Mouse (Mus musculus) embryonic facial prominence, embryonic 11.5 days (tissue): ENCODE data around the gene Nbeal2. TPM values are rescaled to one million over a fixed set of nuclear protein-coding genes. Genes with fewer than 3 reads are reported as not detected.

Source experiments
- ATAC-seq: fragments of 200-750 bp; cut with Nextera tagmentation; replicated peaks from 2 replicates; pipeline ENCODE4 v1.8.0; 2017; ENCODE audit warnings: low read depth; ENCODE audit not compliant: insufficient number of reproducible peaks, low FRiP score, low TSS enrichment
- DNase-seq: peaks from one replicate; pipeline ENCODE4 v3.0.0-alpha.2; 2015; ENCODE audit warnings: low spot score
- H3K27ac ChIP-seq: fragments of 300-500 bp; sonication (generic); replicated peaks from 2 replicates; pipeline ENCODE4 v1.5.1; 2014; ENCODE audit warnings: mild to moderate bottlenecking, low read depth, low read length, control low read depth
- H3K27me3 ChIP-seq: fragments of 300-500 bp; sonication (generic); 2 replicates; pipeline ENCODE4 v1.6.1; 2014; ENCODE audit warnings: mild to moderate bottlenecking, low read length, moderate library complexity, mixed read lengths; ENCODE audit not compliant: control insufficient read depth, insufficient read depth
- H3K36me3 ChIP-seq: fragments of 300-500 bp; sonication (generic); replicated peaks from 2 replicates; pipeline ENCODE4 v1.6.1; 2014; ENCODE audit warnings: low read depth, mild to moderate bottlenecking, low read length, moderate library complexity, mixed read lengths; ENCODE audit not compliant: control insufficient read depth, insufficient read depth
- H3K4me1 ChIP-seq: fragments of 300-500 bp; sonication (generic); 2 replicates; pipeline ENCODE4 v1.6.1; 2014; ENCODE audit warnings: low read length, mixed read lengths; ENCODE audit not compliant: control insufficient read depth, insufficient read depth
- H3K4me2 ChIP-seq: fragments of 300-500 bp; sonication (generic); 2 replicates; pipeline ENCODE4 v1.6.1; 2014; ENCODE audit warnings: low read depth, mild to moderate bottlenecking, control low read depth, low read length, moderate library complexity
- H3K4me3 ChIP-seq: fragments of 300-500 bp; sonication (generic); 2 replicates; pipeline ENCODE4 v1.5.1; 2014; ENCODE audit warnings: low read depth, low read length, control low read depth
- H3K9ac ChIP-seq: fragments of 300-500 bp; sonication (generic); replicated peaks from 2 replicates; pipeline ENCODE4 v1.6.1; 2014; ENCODE audit warnings: mild to moderate bottlenecking, control low read depth, low read length
- H3K9me3 ChIP-seq: fragments of 300-500 bp; sonication (generic); replicated peaks from 2 replicates; pipeline ENCODE4 v1.6.1; 2016; ENCODE audit warnings: mild to moderate bottlenecking, low read length, inconsistent platforms, mixed read lengths; ENCODE audit not compliant: control insufficient read depth
- WGBS: fragments of 180-500 bp; shearing (Covaris S2); extraction: QIAGEN DNeasy Blood & Tissue Kit; methylation state at CpG from one replicate; pipeline ENCODE4 v1.1.7; 2014; 5-methylcytosine and 5-hydroxymethylcytosine counted together
- polyA plus RNA-seq: library from polyadenylated mRNA; unstranded; fragments of >200 nt; fragmentation: Nextera tagmentation; extraction: Ambion mirVana; gene quantifications from 2 replicates; pipeline ENCODE4 v1.2.1, GENCODE M21; 2014

Gene Nbeal2
- polyA plus RNA-seq, 1 experiment from 2014 or later, result 0.70 TPM

- H3K36me3 ChIP-seq, result no peaks in the 10 kb centered on the region
- H3K9me3 ChIP-seq, result no peaks in the 10 kb centered on the region
- 33% methylated on average over 13 of the region's 13 CpGs for WGBS
- peaks cover 2% of the 10 kb centered on the region; the same call in 1 of the 2 replicates for H3K4me1 ChIP-seq
- no peak overlapping the region for H3K9ac ChIP-seq
- DNase-seq (peak; percentile 33), ATAC-seq (no peak)
- H3K27me3 ChIP-seq, result peaks cover 16% of the 10 kb centered on the region
- H3K27ac ChIP-seq, result no peak overlapping the region
- no peak overlapping the region for H3K4me3 ChIP-seq
- no peak overlapping the region for H3K4me2 ChIP-seq
Measured at GRCm38 (mm10) chr9:110651931-110652722, 1.8 kb downstream of the Nbeal2 start.

DNA sequence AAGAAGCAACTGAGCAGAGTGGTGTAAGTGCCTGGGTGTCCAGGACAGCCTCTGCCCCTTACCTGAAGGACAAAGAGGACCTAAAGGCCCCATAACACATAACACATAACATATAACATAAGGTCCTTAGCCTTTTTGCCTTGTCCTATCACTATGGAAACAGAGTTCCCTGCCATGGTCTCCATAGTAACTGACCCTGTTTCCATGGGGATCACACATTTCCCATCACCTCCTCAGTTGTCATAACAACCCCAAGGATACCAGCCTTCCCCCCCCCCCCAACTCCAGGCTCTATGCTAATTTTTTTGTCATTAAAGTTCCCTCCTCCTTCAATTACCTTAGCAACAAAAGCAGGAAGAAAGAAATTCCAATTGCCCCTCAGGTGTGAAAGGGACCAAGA lies 4.2 kb downstream of the Nbeal2 start:
- ATAC-seq (no peak), DNase-seq (no peak)
- Histone ChIP-seq H3K4me2 (no peak overlapping the region), H3K27me3 (peaks cover 16% of the 10 kb centered on the region), H3K9me3 (no peaks in the 10 kb centered on the region), H3K9ac (no peak overlapping the region), H3K4me3 (no peak overlapping the region), H3K36me3 (no peaks in the 10 kb centered on the region), H3K27ac (no peak overlapping the region), H3K4me1 (no peaks in the 10 kb centered on the region; the same call in 1 of the 2 replicates)

DNA sequence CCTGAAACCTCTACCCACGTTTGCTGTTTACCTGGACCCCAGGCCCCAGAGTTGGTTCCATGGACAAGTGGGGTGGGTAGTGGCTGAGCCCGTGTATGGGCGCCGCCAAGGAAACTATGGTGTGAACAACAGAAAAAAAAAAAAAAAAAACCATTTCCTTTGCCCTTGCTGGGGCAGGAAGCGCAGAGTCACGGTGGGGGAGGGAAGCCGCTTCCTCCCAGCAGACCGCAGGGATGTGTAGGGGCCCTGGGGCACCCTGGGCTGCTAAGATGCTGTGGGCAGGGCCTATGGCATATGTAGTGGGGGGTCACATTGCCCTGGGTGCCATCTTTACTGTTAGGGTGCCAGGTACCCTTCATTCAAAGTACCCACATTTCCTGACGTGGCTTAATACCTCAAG lies 8.7 kb downstream of the Nbeal2 start:
- no peak overlapping the region for H3K4me2 ChIP-seq
- no peak overlapping the region for H3K4me3 ChIP-seq
- no peaks in the 10 kb centered on the region for H3K4me1 ChIP-seq
- no peaks in the 10 kb centered on the region for H3K9me3 ChIP-seq
- no peaks in the 10 kb centered on the region for H3K36me3 ChIP-seq
- DNase-seq, result no peak
- ATAC-seq, result no peak
- WGBS, result 70% methylated on average over 9 of the region's 9 CpGs
- no peaks in the 10 kb centered on the region for H3K27me3 ChIP-seq
- no peak overlapping the region for H3K27ac ChIP-seq
- H3K9ac ChIP-seq, result no peak overlapping the region

DNA sequence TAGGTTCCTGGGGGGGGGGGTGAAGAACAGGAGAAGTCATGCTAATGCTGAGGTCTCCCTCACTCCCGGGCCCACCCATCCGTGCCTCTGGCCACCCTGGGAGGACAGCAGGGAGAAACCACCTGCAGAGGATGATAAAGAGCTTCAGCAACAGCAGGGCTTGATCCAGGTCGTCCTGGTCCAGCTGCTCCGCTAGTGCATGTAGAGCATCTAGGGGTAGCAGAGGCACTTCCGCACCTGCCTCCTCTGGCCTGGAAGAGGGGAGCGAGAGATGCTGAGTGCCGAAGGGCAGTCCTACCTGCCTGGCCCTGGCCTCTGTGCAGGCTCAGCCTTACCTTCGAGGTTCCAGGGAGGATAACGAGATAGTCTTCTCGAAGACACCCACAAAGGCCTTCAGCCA lies 9.7 kb downstream of the Nbeal2 start:
- Histone ChIP-seq H3K9me3 (no peaks in the 10 kb centered on the region), H3K27me3 (no peaks in the 10 kb centered on the region), H3K9ac (no peak overlapping the region), H3K4me3 (no peak overlapping the region), H3K4me2 (no peak overlapping the region), H3K4me1 (no peaks in the 10 kb centered on the region), H3K36me3 (no peaks in the 10 kb centered on the region), H3K27ac (no peak overlapping the region)
- WGBS, result 84% methylated on average over 10 of the region's 10 CpGs
- DNase-seq (no peak), ATAC-seq (no peak)

- ATAC-seq (no peak), DNase-seq (no peak)
- 55% methylated on average over 9 of the region's 9 CpGs for WGBS
- H3K4me3 ChIP-seq, result no peak overlapping the region
- no peaks in the 10 kb centered on the region for H3K36me3 ChIP-seq
- H3K4me2 ChIP-seq, result no peak overlapping the region
- no peaks in the 10 kb centered on the region for H3K4me1 ChIP-seq
- no peaks in the 10 kb centered on the region for H3K27me3 ChIP-seq
- no peak overlapping the region for H3K27ac ChIP-seq
- no peaks in the 10 kb centered on the region for H3K9me3 ChIP-seq
- H3K9ac ChIP-seq, result no peak overlapping the region
Measured at GRCm38 (mm10) chr9:110643787-110644186, 10.2 kb downstream of the Nbeal2 start.

GRCm38 (mm10) chr9:110642812-110643524 lies 11.0 kb downstream of the Nbeal2 start:
- WGBS, result 43% methylated on average over 5 of the region's 5 CpGs
- no peak overlapping the region for H3K4me2 ChIP-seq
- no peaks in the 10 kb centered on the region for H3K9me3 ChIP-seq
- H3K9ac ChIP-seq, result no peak overlapping the region
- no peak overlapping the region for H3K4me3 ChIP-seq
- no peaks in the 10 kb centered on the region for H3K36me3 ChIP-seq
- no peaks in the 10 kb centered on the region for H3K27me3 ChIP-seq
- no peak for ATAC-seq
- DNase-seq, result no peak
- no peak overlapping the region for H3K27ac ChIP-seq
- H3K4me1 ChIP-seq, result no peaks in the 10 kb centered on the region

DNA sequence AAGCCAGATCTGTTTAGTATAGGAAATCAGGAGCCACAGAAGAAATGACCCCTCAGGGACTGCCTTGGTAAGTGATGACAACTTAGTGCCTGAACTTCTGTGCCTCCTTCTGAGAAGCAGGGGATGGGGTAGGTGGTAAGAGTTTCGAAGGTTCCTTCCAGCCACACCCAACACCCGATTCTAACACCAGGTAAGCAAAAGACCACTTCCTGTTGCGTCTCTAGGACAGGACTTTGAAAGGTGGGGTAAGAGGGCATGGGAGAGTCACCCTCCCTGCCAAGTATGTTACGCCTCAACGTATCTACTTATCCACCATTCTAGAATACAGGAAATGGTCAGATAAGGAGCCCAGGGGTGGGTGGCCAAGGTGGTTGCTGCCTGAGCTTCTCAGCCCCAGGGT lies 13.0 kb downstream of the Nbeal2 start:
- Histone ChIP-seq H3K4me1 (no peaks in the 10 kb centered on the region), H3K9me3 (no peaks in the 10 kb centered on the region), H3K9ac (no peak overlapping the region), H3K36me3 (no peaks in the 10 kb centered on the region), H3K4me2 (no peak overlapping the region), H3K4me3 (no peak overlapping the region), H3K27me3 (no peaks in the 10 kb centered on the region), H3K27ac (no peak overlapping the region)
- DNase-seq (no peak), ATAC-seq (no peak)
- WGBS, result 77% methylated on average over 5 of the region's 5 CpGs

GRCm38 (mm10) chr9:110638611-110639021 lies 15.3 kb downstream of the Nbeal2 start:
- Histone ChIP-seq H3K27me3 (no peaks in the 10 kb centered on the region), H3K9me3 (no peaks in the 10 kb centered on the region), H3K4me1 (peaks cover 5% of the 10 kb centered on the region; the same call in 1 of the 2 replicates), H3K4me3 (no peak overlapping the region), H3K36me3 (no peaks in the 10 kb centered on the region), H3K9ac (no peak overlapping the region), H3K27ac (no peak overlapping the region), H3K4me2 (no peak overlapping the region)
- ATAC-seq, result no peak
- 83% methylated on average over 10 of the region's 10 CpGs for WGBS
- no peak for DNase-seq
